Mouse (Mus musculus): ENCODE measurements at regions not wholly inside any gene's neighbourhood (a gene's known extent, or its start where the extent isn't known, plus 50 kb on each side); places are given as distances from the start of the nearest gene placed in this dataset.

- Histone ChIP-seq H3K9ac (no peak overlapping the region), H3K36me3 (no peaks in the 10 kb centered on the region), H3K9me3 (no peaks in the 10 kb centered on the region), H3K27ac (no peak overlapping the region), H3K4me1 (no peaks in the 10 kb centered on the region), H3K4me2 (no peak overlapping the region), H3K27me3 (no peaks in the 10 kb centered on the region), H3K4me3 (no peak overlapping the region)
- no peak for ATAC-seq (ENCODE audit: insufficient number of reproducible peaks, low FRiP score, low TSS enrichment, low read depth)
- WGBS: 87% methylated on average over 1 of the region's 1 CpGs
Observed at GRCm38 (mm10) chr8:39833251-39833650, 841.6 kb upstream of the Adam24 start.

- 40% methylated on average over 2 of the region's 2 CpGs for WGBS
- Histone ChIP-seq H3K27ac (no peak overlapping the region), H3K4me3 (no peak overlapping the region), H3K9ac (no peak overlapping the region), H3K9me3 (no peaks in the 10 kb centered on the region), H3K27me3 (no peaks in the 10 kb centered on the region), H3K4me2 (no peak overlapping the region), H3K4me1 (no peaks in the 10 kb centered on the region), H3K36me3 (no peaks in the 10 kb centered on the region)
- no peak for ATAC-seq (ENCODE audit: insufficient number of reproducible peaks, low FRiP score, low TSS enrichment, low read depth)
Observed at GRCm38 (mm10) chr8:39846854-39847253, 828.0 kb upstream of the Adam24 start.

GRCm38 (mm10) chr8:39862544-39862943 is 812.3 kb upstream of the Adam24 start:
- H3K9ac ChIP-seq: no peak overlapping the region
- H3K36me3 ChIP-seq: no peaks in the 10 kb centered on the region
- H3K4me3 ChIP-seq: no peak overlapping the region
- no peak overlapping the region for H3K27ac ChIP-seq
- no peaks in the 10 kb centered on the region for H3K9me3 ChIP-seq
- no peak overlapping the region for H3K4me2 ChIP-seq
- no peaks in the 10 kb centered on the region for H3K27me3 ChIP-seq
- WGBS: 93% methylated on average over 2 of the region's 2 CpGs
- no peak for ATAC-seq (ENCODE audit: insufficient number of reproducible peaks, low FRiP score, low TSS enrichment, low read depth)
- H3K4me1 ChIP-seq: no peaks in the 10 kb centered on the region

GRCm38 (mm10) chr8:39902251-39902650 is 772.6 kb upstream of the Adam24 start:
- ATAC-seq (ENCODE audit: insufficient number of reproducible peaks, low FRiP score, low TSS enrichment, low read depth): no peak
- WGBS: 53% methylated on average over 1 of the region's 1 CpGs
- H3K4me1 ChIP-seq: no peaks in the 10 kb centered on the region

GRCm38 (mm10) chr8:39912926-39913325 is 762.0 kb upstream of the Adam24 start:
- no peak overlapping the region for H3K4me3 ChIP-seq
- H3K9ac ChIP-seq: no peak overlapping the region
- no peak overlapping the region for H3K4me2 ChIP-seq
- H3K9me3 ChIP-seq: no peaks in the 10 kb centered on the region
- WGBS: 49% methylated on average over 2 of the region's 2 CpGs
- no peak for ATAC-seq (ENCODE audit: insufficient number of reproducible peaks, low FRiP score, low TSS enrichment, low read depth)
- no peak overlapping the region for H3K27ac ChIP-seq
- H3K36me3 ChIP-seq: no peaks in the 10 kb centered on the region
- no peaks in the 10 kb centered on the region for H3K27me3 ChIP-seq
- H3K4me1 ChIP-seq: no peaks in the 10 kb centered on the region

More at GRCm38 (mm10) chr8:39902251-39902650, 772.6 kb upstream of the Adam24 start:
- no peak overlapping the region for H3K9ac ChIP-seq
- no peak overlapping the region for H3K4me3 ChIP-seq
- H3K27me3 ChIP-seq: no peaks in the 10 kb centered on the region
- no peak overlapping the region for H3K27ac ChIP-seq
- no peaks in the 10 kb centered on the region for H3K36me3 ChIP-seq
- no peak overlapping the region for H3K4me2 ChIP-seq
- H3K9me3 ChIP-seq: no peaks in the 10 kb centered on the region

- Histone ChIP-seq H3K4me1 (no peaks in the 10 kb centered on the region), H3K27ac (no peak overlapping the region), H3K27me3 (no peaks in the 10 kb centered on the region), H3K9me3 (no peaks in the 10 kb centered on the region), H3K9ac (no peak overlapping the region), H3K4me3 (no peak overlapping the region), H3K4me2 (no peak overlapping the region), H3K36me3 (no peaks in the 10 kb centered on the region)
- no peak for ATAC-seq (ENCODE audit: insufficient number of reproducible peaks, low FRiP score, low TSS enrichment, low read depth)
- WGBS: 62% methylated on average over 2 of the region's 2 CpGs
Observed at GRCm38 (mm10) chr8:39921336-39921735, 753.5 kb upstream of the Adam24 start.

GRCm38 (mm10) chr8:39923741-39924140 is 751.1 kb upstream of the Adam24 start:
- WGBS: 32% methylated on average over 2 of the region's 2 CpGs
- Histone ChIP-seq H3K9ac (no peak overlapping the region), H3K36me3 (no peaks in the 10 kb centered on the region), H3K4me3 (no peak overlapping the region), H3K27me3 (no peaks in the 10 kb centered on the region), H3K27ac (no peak overlapping the region), H3K4me1 (no peaks in the 10 kb centered on the region), H3K4me2 (no peak overlapping the region), H3K9me3 (no peaks in the 10 kb centered on the region)
- no peak for ATAC-seq (ENCODE audit: insufficient number of reproducible peaks, low FRiP score, low TSS enrichment, low read depth)

GRCm38 (mm10) chr8:39950178-39950896 is 724.5 kb upstream of the Adam24 start:
- H3K27me3 ChIP-seq: no peaks in the 10 kb centered on the region
- no peaks in the 10 kb centered on the region for H3K36me3 ChIP-seq
- H3K4me1 ChIP-seq: peaks cover 3% of the 10 kb centered on the region; the same call in 1 of the 2 replicates
- no peaks in the 10 kb centered on the region for H3K9me3 ChIP-seq
- no peak overlapping the region for H3K9ac ChIP-seq
- no peak overlapping the region for H3K4me2 ChIP-seq
- H3K4me3 ChIP-seq: no peak overlapping the region
- no peak overlapping the region for H3K27ac ChIP-seq
- WGBS: 50% methylated on average over 6 of the region's 6 CpGs
- ATAC-seq (ENCODE audit: insufficient number of reproducible peaks, low FRiP score, low TSS enrichment, low read depth): no peak

- 47% methylated on average over 5 of the region's 5 CpGs for WGBS
- H3K4me2 ChIP-seq: no peak overlapping the region
- no peak for ATAC-seq (ENCODE audit: insufficient number of reproducible peaks, low FRiP score, low TSS enrichment, low read depth)
Observed at GRCm38 (mm10) chr8:39954497-39954896, 720.4 kb upstream of the Adam24 start.

GRCm38 (mm10) chr8:39954924-39955323 is 720.0 kb upstream of the Adam24 start:
- Histone ChIP-seq H3K27ac (no peak overlapping the region), H3K4me1 (peaks cover 3% of the 10 kb centered on the region; the same call in 1 of the 2 replicates), H3K9me3 (no peaks in the 10 kb centered on the region), H3K4me3 (no peak overlapping the region), H3K4me2 (no peak overlapping the region), H3K36me3 (no peaks in the 10 kb centered on the region), H3K27me3 (no peaks in the 10 kb centered on the region), H3K9ac (no peak overlapping the region)
- ATAC-seq (ENCODE audit: insufficient number of reproducible peaks, low FRiP score, low TSS enrichment, low read depth): no peak
- WGBS: 12% methylated on average over 4 of the region's 4 CpGs

More at GRCm38 (mm10) chr8:39954497-39954896, 720.4 kb upstream of the Adam24 start:
- Histone ChIP-seq H3K9me3 (no peaks in the 10 kb centered on the region), H3K36me3 (no peaks in the 10 kb centered on the region), H3K27me3 (no peaks in the 10 kb centered on the region), H3K27ac (no peak overlapping the region), H3K9ac (no peak overlapping the region), H3K4me1 (peaks cover 3% of the 10 kb centered on the region; the same call in 1 of the 2 replicates), H3K4me3 (no peak overlapping the region)

- Histone ChIP-seq H3K4me2 (no peak overlapping the region), H3K36me3 (no peaks in the 10 kb centered on the region), H3K4me1 (no peaks in the 10 kb centered on the region), H3K9me3 (no peaks in the 10 kb centered on the region), H3K4me3 (no peak overlapping the region), H3K27me3 (no peaks in the 10 kb centered on the region), H3K27ac (no peak overlapping the region), H3K9ac (no peak overlapping the region)
- WGBS: 88% methylated on average over 1 of the region's 1 CpGs
- no peak for ATAC-seq (ENCODE audit: insufficient number of reproducible peaks, low FRiP score, low TSS enrichment, low read depth)
Observed at GRCm38 (mm10) chr8:40005207-40005837, 669.6 kb upstream of the Adam24 start.

- H3K9ac ChIP-seq: no peak overlapping the region
- no peaks in the 10 kb centered on the region for H3K9me3 ChIP-seq
- no peaks in the 10 kb centered on the region for H3K27me3 ChIP-seq
- WGBS: 81% methylated on average over 5 of the region's 5 CpGs
- no peak overlapping the region for H3K27ac ChIP-seq
- no peak overlapping the region for H3K4me3 ChIP-seq
- H3K36me3 ChIP-seq: no peaks in the 10 kb centered on the region
- ATAC-seq (ENCODE audit: insufficient number of reproducible peaks, low FRiP score, low TSS enrichment, low read depth): no peak
- no peak overlapping the region for H3K4me2 ChIP-seq
- no peaks in the 10 kb centered on the region for H3K4me1 ChIP-seq
Observed at GRCm38 (mm10) chr8:40019281-40019943, 655.5 kb upstream of the Adam24 start.

Data from limb, embryonic 15.5 days (tissue).